Comparison of ENCODE assay signal across 14 mouse cellular contexts in genomic region chr16:76816056-76816885, GRCm38 (mm10).
DNase-seq lines count a peak whose midpoint lies in the region; ATAC-seq lines count a peak whose summit lies in the region.
"Had no signal": no experiment of that assay in that cellular context is flagged by ENCODE, and none has a peak within 500 bp of the region (broad histone marks: within the 10 kb centered on the region; RNA-seq: fewer than 3 reads in every experiment).

No protein-coding gene starts in this region.

- WGBS in lung, embryonic 16.5 days: 63% methylated on average over 17 of the region's 17 CpGs

- H3K27ac ChIP-seq in lung, embryonic 16.5 days (ENCODE audit: low read length): no peak overlapping the region
- H3K27ac ChIP-seq: embryonic facial prominence, embryonic 15.5 days; forebrain, embryonic 13.5 days; hindbrain, embryonic 13.5 days; liver, embryonic 12.5 days had no signal

- H3K27me3 ChIP-seq in lung, embryonic 16.5 days (ENCODE audit: control insufficient read depth, insufficient read depth, low read depth, low read length): no peaks in the 10 kb centered on the region
- H3K27me3 ChIP-seq: embryonic facial prominence, embryonic 15.5 days; forebrain, embryonic 13.5 days; hindbrain, embryonic 13.5 days; liver, embryonic 12.5 days had no signal

- H3K9me3 ChIP-seq in lung, embryonic 16.5 days (ENCODE audit: control insufficient read depth, low read length): no peaks in the 10 kb centered on the region
- H3K9me3 ChIP-seq: embryonic facial prominence, embryonic 15.5 days; forebrain, embryonic 13.5 days; hindbrain, embryonic 13.5 days; liver, embryonic 12.5 days had no signal

- no peak overlapping the region for H3K4me2 ChIP-seq in lung, embryonic 16.5 days (ENCODE audit: low read depth, low read length)
- H3K4me2 ChIP-seq: embryonic facial prominence, embryonic 15.5 days; forebrain, embryonic 13.5 days; hindbrain, embryonic 13.5 days; liver, embryonic 12.5 days had no signal

- peaks cover 8% of the 10 kb centered on the region; the same call in 1 of the 2 replicates for H3K4me1 ChIP-seq in lung, embryonic 16.5 days (replicated peaks; ENCODE audit: control insufficient read depth, insufficient read depth, low read length)
- H3K4me1 ChIP-seq: embryonic facial prominence, embryonic 15.5 days; forebrain, embryonic 13.5 days; hindbrain, embryonic 13.5 days; liver, embryonic 12.5 days had no signal

- no peak overlapping the region for H3K4me3 ChIP-seq in lung, embryonic 16.5 days (ENCODE audit: low read length)
- H3K4me3 ChIP-seq: embryonic facial prominence, embryonic 15.5 days; forebrain, embryonic 13.5 days; hindbrain, embryonic 13.5 days; liver, embryonic 12.5 days had no signal

- no peaks in the 10 kb centered on the region for H3K36me3 ChIP-seq in lung, embryonic 16.5 days (ENCODE audit: control insufficient read depth, insufficient read depth, low read length)
- H3K36me3 ChIP-seq: embryonic facial prominence, embryonic 15.5 days; hindbrain, embryonic 13.5 days; liver, embryonic 12.5 days had no signal

- peak; percentile 83 for ATAC-seq in lung, embryonic 16.5 days (ENCODE audit: low read depth)
- no peak for ATAC-seq in megakaryocyte, adult 5-6 weeks (ENCODE audit: poor library complexity, severe bottlenecking)
- ATAC-seq: forebrain, embryonic 13.5 days; intestine, embryonic 16.5 days; liver, embryonic 12.5 days had no signal

- no peak overlapping the region for H3K9ac ChIP-seq in lung, embryonic 16.5 days (ENCODE audit: low read length)
- H3K9ac ChIP-seq: embryonic facial prominence, embryonic 15.5 days; forebrain, embryonic 13.5 days; hindbrain, embryonic 13.5 days; liver, embryonic 12.5 days had no signal

- peak; percentile 22 to 63 for DNase-seq in adrenal gland, adult (ENCODE audit: inconsistent age in 2 of 2, low spot score in 1 of 2)
- no peak for DNase-seq in adrenal gland, postnatal 4 days (ENCODE audit: low spot score in 2 of 2)
- DNase-seq in ovary, postnatal 36 days (ENCODE audit: low spot score): peak; percentile 11
- no peak for DNase-seq in ovary, postnatal 10 days (ENCODE audit: low spot score)
- no peak for DNase-seq in natural killer cell, adult 2 months (ENCODE audit: low spot score in 2 of 2)
- no peak for DNase-seq in layer of hippocampus, postnatal 25 days (ENCODE audit: extremely low spot score in 1 of 2, low spot score in 1 of 2)
- DNase-seq: cerebellum, adult 11 months had no signal

Comparison
In these comparisons a context has a peak if more than half of its experiments do, and no peak if none do; other contexts are left out.
1. DNase-seq: peak in adrenal gland, adult (2 of 2) and ovary, postnatal 36 days (single experiment); none in adrenal gland, postnatal 4 days (0 of 2), ovary, postnatal 10 days (single experiment), natural killer cell, adult 2 months (0 of 2) and layer of hippocampus, postnatal 25 days (0 of 2).